Mouse (Mus musculus) liver, embryonic 14.5 days (tissue): ENCODE results near the gene Gm28051. TPM values are rescaled to one million over a fixed set of nuclear protein-coding genes. Genes with fewer than 3 reads are reported as not detected.

ENCODE experiments used
- ATAC-seq: fragments of 200-750 bp; cut with Nextera tagmentation; 2 replicates; pipeline ENCODE4 v1.8.0; 2017; ENCODE audit warnings: moderate number of reproducible peaks, mild to moderate bottlenecking, moderate library complexity; ENCODE audit not compliant: insufficient read depth
- DNase-seq, 3 experiments: peaks; one replicate each; pipeline ENCODE4 v3.0.0-alpha.2; 2012 to 2013; ENCODE audit warnings: low read depth in 3 of 3, low spot score in 3 of 3
- H3K27ac ChIP-seq: fragments of 300-500 bp; sonication (generic); 2 replicates; pipeline ENCODE4 v1.5.1; 2014; ENCODE audit warnings: moderate library complexity, mild to moderate bottlenecking, control low read depth, inconsistent platforms
- H3K27me3 ChIP-seq: fragments of 300-500 bp; sonication (generic); 2 replicates; pipeline ENCODE4 v1.6.1; 2014; ENCODE audit warnings: mild to moderate bottlenecking, low read length, moderate library complexity; ENCODE audit not compliant: control insufficient read depth, insufficient read depth
- H3K36me3 ChIP-seq: fragments of 300-500 bp; sonication (generic); replicated peaks from 2 replicates; pipeline ENCODE4 v1.6.1; 2014; ENCODE audit warnings: low read depth; ENCODE audit not compliant: control insufficient read depth, insufficient read depth
- H3K4me1 ChIP-seq, 2 experiments: fragments of 200-500 bp in 1 of 2; fragments of 300-500 bp in 1 of 2; sonication (generic) in 1 of 2; replicated peaks; 2 replicates each; pipeline ENCODE4 v1.6.1; 2012 to 2014; ENCODE audit warnings: antibody characterized with exemption in 1 of 2, inconsistent platforms in 1 of 2, low read length in 1 of 2; ENCODE audit not compliant: control insufficient read depth in 2 of 2, insufficient read depth in 2 of 2
- H3K4me2 ChIP-seq: fragments of 300-500 bp; sonication (generic); 2 replicates; pipeline ENCODE4 v1.6.1; 2014; ENCODE audit warnings: low read depth, mild to moderate bottlenecking, control low read depth, moderate library complexity
- H3K4me3 ChIP-seq, 2 experiments: fragments of 200-500 bp in 1 of 2; fragments of 300-500 bp in 1 of 2; sonication (generic) in 1 of 2; 2 replicates each; pipeline ENCODE4 v1.5.1; 2012 to 2014; ENCODE audit warnings: low read depth in 2 of 2, low read length in 2 of 2, mild to moderate bottlenecking in 2 of 2, control low read depth in 1 of 2, inconsistent platforms in 1 of 2, moderate library complexity in 1 of 2; ENCODE audit not compliant: insufficient read depth in 1 of 2
- H3K9ac ChIP-seq: fragments of 300-500 bp; sonication (generic); replicated peaks from 2 replicates; pipeline ENCODE4 v1.6.1; 2014; ENCODE audit warnings: mild to moderate bottlenecking, control low read depth, moderate library complexity
- H3K9me3 ChIP-seq: fragments of 300-500 bp; sonication (generic); 2 replicates; pipeline ENCODE4 v1.6.1; 2016; ENCODE audit warnings: low read length, mixed read lengths; ENCODE audit not compliant: control insufficient read depth
- CTCF ChIP-seq: IDR thresholded peaks from 2 replicates; pipeline ENCODE4 v1.5.1; 2016; ENCODE audit warnings: antibody characterized with exemption, low read depth, control low read depth
- EP300 ChIP-seq: IDR thresholded peaks from 2 replicates; pipeline ENCODE4 v1.6.1; 2016; ENCODE audit warnings: antibody characterized with exemption, low read depth
- WGBS: fragments of 180-500 bp; shearing (Covaris S2); extraction: QIAGEN DNeasy Blood & Tissue Kit; methylation state at CpG from one replicate; pipeline ENCODE4 v1.1.7; 2014; ENCODE audit not compliant: insufficient replicate concordance; 5-methylcytosine and 5-hydroxymethylcytosine counted together
- polyA plus RNA-seq, 2 experiments: library from polyadenylated mRNA; depleted of rRNA in 1 of 2; stranded (reverse) in 1 of 2; unstranded in 1 of 2; fragments of >200 nt; fragmentation: Nextera tagmentation in 1 of 2; extraction: Ambion mirVana in 1 of 2; gene quantifications; 2 replicates each; pipeline versions ENCODE4 v1.2.1 to v1.2.3; 2012 to 2014

The Gm28051 gene
- polyA plus RNA-seq, 2 experiments = not detected

GRCm38 (mm10) chr12:102743589-102744574 lies 13.7 kb downstream of the Gm28051 start, which contains the start of the genes Moap1 and Tmem251:
Moap1 (minus strand) TSS chr12:102743661.
Tmem251 (plus strand) TSS chr12:102743762.
- peaks cover 13 to 22% of the 10 kb centered on the region in 2 experiments for H3K4me1 ChIP-seq
- H3K4me3 ChIP-seq = peak within 1 kb of the TSS; percentile 77 to 98
- WGBS = under 1% methylated on average over 63 of the region's 63 CpGs
- peak; percentile 97 for ATAC-seq
- H3K9ac ChIP-seq = peak within 1 kb of the TSS; percentile 95
- H3K4me2 ChIP-seq = peak within 1 kb of the TSS; percentile 86
- DNase-seq = peak; percentile 80 to 82 (median 80)
- H3K27ac ChIP-seq = peak within 1 kb of the TSS; percentile 77
- no peaks in the 10 kb centered on the region for H3K27me3 ChIP-seq
- TF ChIP-seq EP300 (no peak), CTCF (peak; percentile 33; the same call in 1 of the 2 replicates)
- H3K9me3 ChIP-seq = no peaks in the 10 kb centered on the region
- peaks cover 7% of the 10 kb centered on the region for H3K36me3 ChIP-seq

DNA sequence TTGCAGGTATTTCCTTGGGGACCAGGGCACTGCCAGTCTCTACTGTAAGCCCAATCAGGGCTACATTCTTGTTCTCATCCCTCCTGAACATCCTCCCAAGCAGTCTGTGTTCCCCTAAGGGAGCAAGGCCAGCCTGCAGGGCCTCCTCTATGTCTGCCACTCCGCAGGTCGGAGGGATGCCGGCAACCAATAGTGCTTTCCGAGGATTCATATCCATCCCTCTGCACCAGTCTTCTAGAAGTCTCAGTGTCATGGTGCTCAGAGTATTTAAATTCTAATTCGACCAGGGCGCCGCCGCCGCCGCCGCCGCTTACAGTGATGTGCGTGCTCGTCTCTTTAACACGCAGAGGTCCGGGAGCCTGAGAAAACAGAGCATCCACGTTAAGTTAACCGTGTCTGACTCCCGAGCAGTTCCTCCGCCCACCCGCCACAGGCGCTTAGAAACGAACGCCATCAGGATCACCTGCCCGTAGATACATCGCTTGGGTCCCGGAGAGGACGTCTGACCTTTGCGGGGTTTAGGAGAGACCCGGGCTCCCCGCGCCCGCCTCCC lies 14.5 kb downstream of the Gm28051 start:
- peaks cover 7% of the 10 kb centered on the region for H3K36me3 ChIP-seq
- peak overlapping the region; percentile 77 to 98 for H3K4me3 ChIP-seq
- ATAC-seq (peak; percentile 57), DNase-seq (no peak)
- H3K4me1 ChIP-seq = peaks cover 13 to 22% of the 10 kb centered on the region in 2 experiments
- H3K27me3 ChIP-seq = no peaks in the 10 kb centered on the region
- H3K9ac ChIP-seq = peak overlapping the region; percentile 95
- 1% methylated on average over 33 of the region's 33 CpGs for WGBS
- H3K4me2 ChIP-seq = peak overlapping the region; percentile 86
- TF ChIP-seq CTCF (no peak), EP300 (no peak)
- H3K27ac ChIP-seq = peak overlapping the region; percentile 77
- no peaks in the 10 kb centered on the region for H3K9me3 ChIP-seq

- no peaks in the 10 kb centered on the region for H3K27me3 ChIP-seq
- 47% methylated on average over 7 of the region's 7 CpGs for WGBS
- H3K4me1 ChIP-seq = peaks cover 13 to 20% of the 10 kb centered on the region in 2 experiments
- peaks cover 3% of the 10 kb centered on the region for H3K36me3 ChIP-seq
- ATAC-seq = no peak
- no peak overlapping the region for H3K9ac ChIP-seq
- H3K4me3 ChIP-seq = no peak overlapping the region
- DNase-seq = no peak
- no peak for TF ChIP-seq CTCF
- no peak for TF ChIP-seq EP300
- H3K27ac ChIP-seq = no peak overlapping the region
- H3K4me2 ChIP-seq = no peak overlapping the region
- H3K9me3 ChIP-seq = no peaks in the 10 kb centered on the region
Measured at GRCm38 (mm10) chr12:102742056-102742455, 15.5 kb downstream of the Gm28051 start.

- H3K4me1 ChIP-seq = peaks cover 13 to 18% of the 10 kb centered on the region in 2 experiments
- H3K36me3 ChIP-seq = no peaks in the 10 kb centered on the region
- DNase-seq (no peak), ATAC-seq (no peak)
- 60% methylated on average over 3 of the region's 3 CpGs for WGBS
- H3K4me3 ChIP-seq = no peak overlapping the region
- no peak overlapping the region for H3K27ac ChIP-seq
- no peak overlapping the region for H3K4me2 ChIP-seq
- H3K27me3 ChIP-seq = no peaks in the 10 kb centered on the region
- H3K9ac ChIP-seq = no peak overlapping the region
- no peaks in the 10 kb centered on the region for H3K9me3 ChIP-seq
- TF ChIP-seq EP300 (no peak), CTCF (peak; percentile 47; the same call in 1 of the 2 replicates)
Measured at GRCm38 (mm10) chr12:102740285-102740684, 17.3 kb downstream of the Gm28051 start.

DNA sequence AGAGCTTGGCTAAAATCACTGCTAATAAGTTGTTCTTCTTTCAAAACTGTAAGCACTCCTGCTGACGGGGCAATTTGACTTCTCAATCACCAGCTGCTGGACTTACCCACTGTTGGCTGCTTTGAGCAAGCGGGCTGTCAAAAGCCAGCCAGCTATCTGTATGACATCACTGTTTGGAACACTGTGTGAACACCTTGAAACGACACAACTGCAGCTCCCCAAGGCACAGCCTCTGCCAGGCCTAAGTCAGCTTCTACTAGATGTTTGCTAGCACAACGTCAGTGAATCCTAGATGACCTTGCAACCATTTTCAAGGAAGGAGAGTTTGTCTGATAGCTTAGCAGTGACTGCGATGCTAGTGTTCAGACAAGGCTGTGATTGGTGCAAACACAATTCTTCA lies 18.5 kb downstream of the Gm28051 start:
- Histone ChIP-seq H3K4me2 (no peak overlapping the region), H3K27ac (no peak overlapping the region), H3K9ac (no peak overlapping the region), H3K27me3 (no peaks in the 10 kb centered on the region), H3K9me3 (no peaks in the 10 kb centered on the region), H3K4me3 (no peak overlapping the region), H3K4me1 (peaks cover 9 to 11% of the 10 kb centered on the region in 2 experiments), H3K36me3 (no peaks in the 10 kb centered on the region)
- no peak for DNase-seq
- no peak for ATAC-seq
- 71% methylated on average over 5 of the region's 5 CpGs for WGBS
- TF ChIP-seq EP300 = no peak
- no peak for TF ChIP-seq CTCF
